Mouse (Mus musculus) ES-E14 (cell line): ENCODE measurements around the gene Clec2d.

ENCODE experiments used
- CHD2 ChIP-seq: IDR thresholded peaks from 2 replicates; pipeline ENCODE4 v1.6.1; 2014; ENCODE audit warnings: mild to moderate bottlenecking, low read depth, low read length, inconsistent platforms
- HCFC1 ChIP-seq: IDR thresholded peaks from 2 replicates; pipeline ENCODE4 v1.6.1; 2012; ENCODE audit warnings: low read length, inconsistent platforms, borderline replicate concordance; ENCODE audit not compliant: insufficient read depth
- MAFK ChIP-seq: IDR thresholded peaks from 2 replicates; pipeline ENCODE4 v1.6.1; 2014; ENCODE audit warnings: mild to moderate bottlenecking, low read depth, low read length, inconsistent platforms; ENCODE audit not compliant: insufficient read depth
- ZC3H11A ChIP-seq: IDR thresholded peaks from 2 replicates; pipeline ENCODE4 v1.6.1; 2012; ENCODE audit warnings: low read depth, mild to moderate bottlenecking, inconsistent platforms, low read length, borderline replicate concordance

- TF ChIP-seq CHD2 (no peak), ZC3H11A (no peak), HCFC1 (no peak), MAFK (no peak)
These were observed 39.6 kb downstream of the Clec2d start for GRCm38 (mm10) chr6:129219897-129220517.
